Mouse (Mus musculus) embryonic stem cell, embryonic (primary cell): ENCODE data around the gene Gtpbp4.

ENCODE experiments used
- CTCF ChIA-PET, 4 experiments: fragments of 300-600 bp in 2 of 4; fragments of 350-600 bp in 2 of 4; sonication (Branson Sonifier 250); formaldehyde crosslinking; loops; one replicate each; lab custom pipeline; 2022; ENCODE audit warnings: inconsistent platforms in 2 of 4; lab: Charles Lee
- POLR2A ChIA-PET, 4 experiments: fragments of 300-600 bp in 2 of 4; fragments of 350-600 bp in 2 of 4; sonication (Branson Sonifier 250); formaldehyde crosslinking; loops; one replicate each; lab custom pipeline; 2022; ENCODE audit warnings: antibody characterized with exemption in 4 of 4, inconsistent platforms in 1 of 4; lab: Charles Lee

Gtpbp4 gene

GRCm38 (mm10) chr13:8995990-8996786 lies at the start of gene Gtpbp4:
Gene Gtpbp4 (minus strand): TSS chr13:8996083.
- ChIA-PET POLR2A (interaction anchor here (0.6 to 2.4 kb wide), 21 partner anchors 10 to 144 kb away, joined by 3 to 17 read pairs (median 4); partner anchors contain the start of gene Idi1 (in 3 of the 4)), CTCF (no interaction called here)

GRCm38 (mm10) chr13:9044731-9045130 lies 48.8 kb upstream of the Gtpbp4 start:
- CTCF ChIA-PET: no interaction called here
- POLR2A ChIA-PET: interaction anchor here in 1 of 4 experiments (0.7 kb wide), 1 partner anchor 15 kb away, joined by 3 read pairs; no protein-coding TSS in a partner anchor

GRCm38 (mm10) chr13:9043289-9044049 lies 47.6 kb upstream of the Gtpbp4 start:
- ChIA-PET POLR2A (no interaction called here), CTCF (interaction anchor here in 1 of 4 experiments (0.8 kb wide), 1 partner anchor 22 kb away, joined by 5 read pairs; no protein-coding TSS in a partner anchor)

GRCm38 (mm10) chr13:9040626-9041025 lies 44.7 kb upstream of the Gtpbp4 start:
- POLR2A ChIA-PET: no interaction called here
- CTCF ChIA-PET: no interaction called here

- ChIA-PET POLR2A (interaction anchor here in 1 of 4 experiments (0.7 kb wide), 1 partner anchor 211 kb away, joined by 5 read pairs; no protein-coding TSS in a partner anchor), CTCF (interaction anchor here in 1 of 4 experiments (0.7 kb wide), 1 partner anchor 141 kb away, joined by 3 read pairs; no protein-coding TSS in a partner anchor)
Observed at GRCm38 (mm10) chr13:9031996-9032661, 36.2 kb upstream of the Gtpbp4 start.

- CTCF ChIA-PET: no interaction called here
- POLR2A ChIA-PET: interaction anchor here in 1 of 4 experiments (0.6 kb wide), 1 partner anchor 27 kb away, joined by 12 read pairs; no protein-coding TSS in a partner anchor
Observed at GRCm38 (mm10) chr13:9030364-9030763, 34.5 kb upstream of the Gtpbp4 start.

GRCm38 (mm10) chr13:9027251-9027650 lies 31.4 kb upstream of the Gtpbp4 start:
- POLR2A ChIA-PET: interaction anchor here in 1 of 4 experiments (1.6 kb wide), 1 partner anchor 10 kb away, joined by 3 read pairs; no protein-coding TSS in a partner anchor
- CTCF ChIA-PET: no interaction called here

- CTCF ChIA-PET: no interaction called here
- POLR2A ChIA-PET: no interaction called here
Observed at GRCm38 (mm10) chr13:9022623-9023022, 26.7 kb upstream of the Gtpbp4 start.

- CTCF ChIA-PET: no interaction called here
- POLR2A ChIA-PET: no interaction called here
Observed at GRCm38 (mm10) chr13:9021556-9021955, 25.7 kb upstream of the Gtpbp4 start.

- ChIA-PET CTCF (interaction anchor here in 2 of 4 experiments (0.6 kb wide), 2 partner anchors 37 to 1921 kb away, joined by 3 to 4 read pairs; no protein-coding TSS in a partner anchor), POLR2A (interaction anchor here in 1 of 4 experiments (0.8 kb wide), 1 partner anchor 26 kb away, joined by 3 read pairs; no protein-coding TSS in a partner anchor)
Observed at GRCm38 (mm10) chr13:9019713-9020112, 23.8 kb upstream of the Gtpbp4 start.

- POLR2A ChIA-PET: interaction anchor here in 1 of 4 experiments (1.0 kb wide), 1 partner anchor 24 kb away, joined by 3 read pairs; the partner anchor contains the start of gene Gtpbp4
Observed at GRCm38 (mm10) chr13:9018974-9019587, 23.2 kb upstream of the Gtpbp4 start.

GRCm38 (mm10) chr13:9017190-9017589 lies 21.3 kb upstream of the Gtpbp4 start:
- ChIA-PET POLR2A (interaction anchor here in 2 of 4 experiments (0.6 to 1.0 kb wide), 5 partner anchors 10 to 131 kb away, joined by 3 read pairs; partner anchors contain the start of gene Larp4b (in 1 of the 2)), CTCF (interaction anchor here in 1 of 4 experiments (0.5 kb wide), 1 partner anchor 18 kb away, joined by 3 read pairs; no protein-coding TSS in a partner anchor)

More at GRCm38 (mm10) chr13:9018974-9019587, 23.2 kb upstream of the Gtpbp4 start:
- CTCF ChIA-PET: interaction anchor here in 2 of 4 experiments (0.5 to 0.6 kb wide), 3 partner anchors 351 to 1922 kb away, joined by 3 read pairs; no protein-coding TSS in a partner anchor

- ChIA-PET CTCF (no interaction called here), POLR2A (interaction anchor here in 3 of 4 experiments (0.6 to 1.7 kb wide), 5 partner anchors 18 to 103 kb away, joined by 3 to 5 read pairs (median 3); partner anchors contain the start of gene Gtpbp4 (in 2 of the 3))
Observed at GRCm38 (mm10) chr13:9014431-9014830, 18.5 kb upstream of the Gtpbp4 start.

- ChIA-PET POLR2A (interaction anchor here (0.9 to 1.7 kb wide), 8 partner anchors 12 to 128 kb away, joined by 3 to 5 read pairs (median 3); partner anchors contain the start of genes Gtpbp4 (in 3 of the 4) and Idi1 (in 1 of the 4)), CTCF (no interaction called here)
Observed at GRCm38 (mm10) chr13:9013483-9013882, 17.6 kb upstream of the Gtpbp4 start.

- CTCF ChIA-PET: no interaction called here
Observed at GRCm38 (mm10) chr13:9011596-9012350, 15.9 kb upstream of the Gtpbp4 start.

GRCm38 (mm10) chr13:9003306-9003705 lies 7.4 kb upstream of the Gtpbp4 start:
- ChIA-PET CTCF (no interaction called here), POLR2A (interaction anchor here in 2 of 4 experiments (0.5 to 1.7 kb wide), 3 partner anchors 8 to 118 kb away, joined by 4 to 12 read pairs (median 7); no protein-coding TSS in a partner anchor)

More at GRCm38 (mm10) chr13:9011596-9012350, 15.9 kb upstream of the Gtpbp4 start:
- POLR2A ChIA-PET: no interaction called here
